Mouse (Mus musculus) inflammation-experienced regulatory T-cells, adult 16 weeks (primary cell): ENCODE results near the gene Dhx9. TPM values are rescaled to one million over a fixed set of nuclear protein-coding genes. Genes with fewer than 3 reads are reported as not detected.

Experiments
- polyA plus RNA-seq: library from polyadenylated mRNA; unstranded; fragments of 100-300 nt; shearing (Covaris generic); gene quantifications from one replicate; pipeline ENCODE4 v1.2.1, GENCODE M21; 2017

Gene Dhx9
- 61.0 TPM for polyA plus RNA-seq

GRCm38 (mm10) chr1:153487500-153487879, at the start of gene Dhx9:
Dhx9 (minus strand) TSS chr1:153487660.

GRCm38 (mm10) chr1:153424770-153425584, 62.5 kb downstream of the Dhx9 start, which contains the start of gene Shcbp1l:
Shcbp1l (plus strand) TSS chr1:153425162.

Other genes with a start within 250 kb of the Dhx9 start
- gene Lamc1, start 154.9 kb downstream of the Dhx9 start, polyA plus RNA-seq: 5.3 TPM
- 0.23 TPM for gene Shcbp1l, start 62.5 kb downstream of the Dhx9 start, polyA plus RNA-seq
- 0.24 TPM for gene Npl, start 62.4 kb upstream of the Dhx9 start, polyA plus RNA-seq
- 0.44 TPM for gene Rgs8, start 165.4 kb upstream of the Dhx9 start, polyA plus RNA-seq